Mouse (Mus musculus) liver, embryonic 14.5 days (tissue): ENCODE measurements around the gene Galntl5.

ENCODE experiments used
- CTCF ChIP-seq: IDR thresholded peaks from 2 replicates; pipeline ENCODE4 v1.5.1; 2016; ENCODE audit warnings: antibody characterized with exemption, low read depth, control low read depth
- EP300 ChIP-seq: IDR thresholded peaks from 2 replicates; pipeline ENCODE4 v1.6.1; 2016; ENCODE audit warnings: antibody characterized with exemption, low read depth

DNA sequence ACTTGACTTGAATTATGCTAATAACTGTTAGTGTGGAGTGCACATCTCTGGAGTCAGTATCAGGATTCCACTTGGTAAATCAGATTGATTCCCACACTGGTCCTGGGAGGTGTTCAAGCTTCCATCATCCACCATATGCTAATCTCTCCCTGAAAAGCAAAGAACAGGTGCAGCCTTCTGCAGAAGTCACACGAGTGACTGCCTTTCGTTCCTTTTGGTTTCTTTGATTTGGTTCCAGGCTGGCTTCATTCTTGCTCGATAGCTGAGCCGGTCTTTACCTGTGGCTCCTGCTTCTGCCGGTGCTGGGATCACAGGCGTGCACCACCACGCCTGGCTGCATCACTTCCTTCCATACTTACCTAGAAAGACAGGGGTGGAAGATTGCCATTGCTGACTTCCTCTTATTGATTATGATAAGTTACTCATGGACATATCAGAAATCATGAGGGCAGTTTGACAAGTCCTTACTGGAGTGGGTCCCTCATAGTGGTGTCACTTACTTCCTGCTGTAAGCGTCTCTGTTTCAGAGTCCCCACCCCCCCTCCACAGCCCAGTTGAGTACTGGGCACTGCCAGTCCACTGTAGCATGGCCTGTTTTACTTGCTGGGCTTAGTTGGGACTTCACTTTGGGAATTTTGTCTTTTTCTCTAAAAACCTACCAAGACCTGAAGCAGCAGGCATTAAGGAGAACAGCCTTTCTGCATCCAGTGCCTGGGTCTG lies 71.7 kb downstream of the Galntl5 start:
- TF ChIP-seq CTCF (no peak), EP300 (no peak)
